Mouse (Mus musculus): ENCODE results near the gene 4930447F04Rik. TPM values are rescaled to one million over a fixed set of nuclear protein-coding genes. Genes with fewer than 3 reads are reported as not detected.

4930447F04Rik gene
- polyA plus RNA-seq (2012) = not detected in 2 replicates

DNA sequence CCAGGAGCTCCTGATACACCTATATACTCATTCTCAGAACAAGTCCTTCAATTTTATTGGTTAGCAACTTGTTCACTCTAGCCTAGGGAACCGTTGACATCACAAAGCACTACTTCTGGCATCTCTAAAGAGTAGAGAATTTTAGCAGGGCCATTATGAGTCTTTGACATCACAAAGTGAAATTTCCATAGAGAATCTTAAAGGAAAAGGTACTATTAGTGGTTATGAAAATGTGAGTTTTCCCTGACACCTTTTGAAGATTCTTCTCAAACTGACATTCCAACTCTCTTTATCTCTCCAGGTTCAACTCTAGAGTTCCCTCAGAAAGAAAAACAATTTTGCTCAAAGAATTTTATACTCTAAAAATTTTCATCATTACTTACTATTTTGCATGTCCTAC is at the start of gene 4930447F04Rik:
4930447F04Rik (minus strand) TSS at position 101 of the 400 bp plus-strand sequence.

Data from megakaryocyte-erythroid progenitor cell, adult 5 weeks (primary cell).